In genomic region chr3:144703959-144704358, GRCm38 (mm10) we compare ENCODE assay signal across 17 mouse cellular contexts. TPM values are rescaled to one million over a fixed set of nuclear protein-coding genes. Genes with fewer than 3 reads are reported as not detected.
DNase-seq lines count a peak whose midpoint lies in the region; ATAC-seq and TF ChIP-seq lines count a peak whose summit lies in the region.
"Had no signal": no experiment of that assay in that cellular context is flagged by ENCODE, and none has a peak within 500 bp of the region (broad histone marks: within the 10 kb centered on the region; RNA-seq: fewer than 3 reads in every experiment).

No protein-coding gene starts in this region.

- peaks cover 99% of the 10 kb centered on the region for H3K79me2 ChIP-seq in macrophage (ENCODE audit: inconsistent target)

- no peaks in the 10 kb centered on the region for H3K9me3 ChIP-seq in liver, postnatal 0 days (ENCODE audit: low read length)
- H3K9me3 ChIP-seq in liver, embryonic 12.5 days (replicated peaks), result no peaks in the 10 kb centered on the region
- no peaks in the 10 kb centered on the region for H3K9me3 ChIP-seq in stomach, postnatal 0 days (ENCODE audit: control insufficient read depth, low read length)
- H3K9me3 ChIP-seq in midbrain, postnatal 0 days (ENCODE audit: low read length), result no peaks in the 10 kb centered on the region
- H3K9me3 ChIP-seq: forebrain, embryonic 12.5 days; hindbrain, embryonic 12.5 days; limb, embryonic 13.5 days; stomach, embryonic 15.5 days had no signal

- TF ChIP-seq POLR2A in bone marrow macrophage, adult 2 months (IDR thresholded peaks at IDR 0.05; ENCODE audit: borderline replicate concordance, low read depth, low read length), result no peak

- WGBS in liver, postnatal 0 days (ENCODE audit: insufficient replicate concordance), result 60% methylated on average over 6 of the region's 6 CpGs
- WGBS in liver, embryonic 12.5 days (ENCODE audit: insufficient replicate concordance), result 78% methylated on average over 6 of the region's 6 CpGs
- WGBS in macrophage (ENCODE audit: missing documents), result 10% methylated on average over 6 of the region's 6 CpGs
- WGBS in stomach, postnatal 0 days, result 51% methylated on average over 6 of the region's 6 CpGs
- 94% methylated on average over 6 of the region's 6 CpGs for WGBS in midbrain, postnatal 0 days

- H3K4me2 ChIP-seq in liver, postnatal 0 days (ENCODE audit: low read depth, low read length), result peak overlapping the region; percentile 44
- H3K4me2 ChIP-seq in liver, embryonic 12.5 days, result no peak overlapping the region
- H3K4me2 ChIP-seq in stomach, postnatal 0 days (replicated peaks; ENCODE audit: low read depth), result no peak overlapping the region
- H3K4me2 ChIP-seq in midbrain, postnatal 0 days (ENCODE audit: low read depth, low read length, poor library complexity, severe bottlenecking), result no peak overlapping the region
- H3K4me2 ChIP-seq: forebrain, embryonic 12.5 days; hindbrain, embryonic 12.5 days; limb, embryonic 13.5 days; stomach, embryonic 15.5 days had no signal

- no peak for DNase-seq in liver, postnatal 0 days
- no peak for DNase-seq in stomach, postnatal 0 days (ENCODE audit: low spot score)
- no peak for DNase-seq in left cerebral cortex, adult 8-10 months (ENCODE audit: low spot score in 2 of 2)
- no peak for DNase-seq in adrenal gland, postnatal 14 days
- DNase-seq in midbrain, postnatal 0 days (ENCODE audit: low spot score), result no peak
- DNase-seq: adrenal gland, postnatal 25 days; kidney, adult 11 months; kidney, postnatal 25 days; right cerebral cortex, postnatal 4 days; thymus, postnatal 25 days had no signal

- no peak for ATAC-seq in liver, postnatal 0 days
- no peak for ATAC-seq in liver, embryonic 12.5 days
- ATAC-seq in stomach, postnatal 0 days (ENCODE audit: low FRiP score, low TSS enrichment), result peak; percentile 63; the same call in 1 of the 2 replicates
- ATAC-seq in midbrain, postnatal 0 days (ENCODE audit: low FRiP score), result no peak

- no peak for TF ChIP-seq CTCF in liver, postnatal 0 days (IDR thresholded peaks at IDR 0.05; ENCODE audit: low read depth)
- no peak for TF ChIP-seq CTCF in bone marrow macrophage, adult 2 months (IDR thresholded peaks at IDR 0.05; ENCODE audit: low read depth, low read length)
- TF ChIP-seq CTCF in stomach, postnatal 0 days (IDR thresholded peaks at IDR 0.05; ENCODE audit: low read depth), result no peak
- no peak for TF ChIP-seq CTCF in midbrain, postnatal 0 days (IDR thresholded peaks at IDR 0.05)

- H3K27me3 ChIP-seq in liver, postnatal 0 days (ENCODE audit: insufficient read depth, low read length), result no peaks in the 10 kb centered on the region
- H3K27me3 ChIP-seq in liver, embryonic 12.5 days (replicated peaks), result no peaks in the 10 kb centered on the region
- no peaks in the 10 kb centered on the region for H3K27me3 ChIP-seq in stomach, postnatal 0 days (ENCODE audit: control insufficient read depth, insufficient read depth, low read length)
- H3K27me3 ChIP-seq in midbrain, postnatal 0 days (ENCODE audit: insufficient read depth, low read length), result no peaks in the 10 kb centered on the region
- H3K27me3 ChIP-seq: forebrain, embryonic 12.5 days; hindbrain, embryonic 12.5 days; limb, embryonic 13.5 days; stomach, embryonic 15.5 days had no signal

- peaks cover 50% of the 10 kb centered on the region for H3K36me3 ChIP-seq in liver, postnatal 0 days (replicated peaks; ENCODE audit: insufficient read depth, low read length)
- peaks cover 75% of the 10 kb centered on the region for H3K36me3 ChIP-seq in liver, embryonic 12.5 days
- H3K36me3 ChIP-seq in macrophage (ENCODE audit: inconsistent target), result peaks cover 40% of the 10 kb centered on the region
- H3K36me3 ChIP-seq in stomach, postnatal 0 days (ENCODE audit: control insufficient read depth, insufficient read depth, low read length), result peaks cover 8% of the 10 kb centered on the region; the same call in 1 of the 2 replicates
- H3K36me3 ChIP-seq in midbrain, postnatal 0 days (ENCODE audit: insufficient read depth, low read length), result peaks cover 12% of the 10 kb centered on the region

- TF ChIP-seq EP300 in liver, postnatal 0 days (IDR thresholded peaks at IDR 0.05; ENCODE audit: low read depth), result no peak
- TF ChIP-seq EP300 in stomach, postnatal 0 days (optimal IDR thresholded peaks at IDR 0.05), result no peak

- no peak overlapping the region for H3K4me3 ChIP-seq in liver, postnatal 0 days (ENCODE audit: low read depth, low read length)
- no peak overlapping the region for H3K4me3 ChIP-seq in liver, embryonic 12.5 days
- peak overlapping the region; percentile 46 for H3K4me3 ChIP-seq in bone marrow macrophage, adult 2 months (ENCODE audit: insufficient read depth, low read length)
- H3K4me3 ChIP-seq in macrophage (ENCODE audit: inconsistent target), result peak overlapping the region; percentile 16; the same call in 1 of the 2 replicates
- no peak overlapping the region for H3K4me3 ChIP-seq in stomach, postnatal 0 days (ENCODE audit: low read depth, low read length)
- H3K4me3 ChIP-seq in midbrain, postnatal 0 days (ENCODE audit: low read depth, low read length), result no peak overlapping the region
- H3K4me3 ChIP-seq: forebrain, embryonic 12.5 days; hindbrain, embryonic 12.5 days; limb, embryonic 13.5 days; stomach, embryonic 15.5 days had no signal

- H3K4me1 ChIP-seq in liver, postnatal 0 days (ENCODE audit: insufficient read depth), result peaks cover 1% of the 10 kb centered on the region; the same call in 1 of the 2 replicates
- peaks cover 8% of the 10 kb centered on the region for H3K4me1 ChIP-seq in liver, embryonic 12.5 days
- peaks cover 27% of the 10 kb centered on the region for H3K4me1 ChIP-seq in bone marrow macrophage, adult 2 months (ENCODE audit: control insufficient read depth, insufficient read depth, low read length)
- H3K4me1 ChIP-seq in stomach, postnatal 0 days (replicated peaks; ENCODE audit: control insufficient read depth, insufficient read depth), result no peaks in the 10 kb centered on the region
- H3K4me1 ChIP-seq in midbrain, postnatal 0 days (ENCODE audit: insufficient read depth, low read length), result no peaks in the 10 kb centered on the region
- H3K4me1 ChIP-seq: forebrain, embryonic 12.5 days; hindbrain, embryonic 12.5 days; limb, embryonic 13.5 days; stomach, embryonic 15.5 days had no signal

- H3K9ac ChIP-seq in liver, postnatal 0 days (replicated peaks), result peak overlapping the region; percentile 30; the same call in 1 of the 2 replicates
- H3K9ac ChIP-seq in liver, embryonic 12.5 days, result no peak overlapping the region
- H3K9ac ChIP-seq in stomach, postnatal 0 days (ENCODE audit: low read length), result no peak overlapping the region
- H3K9ac ChIP-seq in midbrain, postnatal 0 days (replicated peaks; ENCODE audit: low read length, poor library complexity, severe bottlenecking), result no peak overlapping the region
- H3K9ac ChIP-seq: forebrain, embryonic 12.5 days; hindbrain, embryonic 12.5 days; limb, embryonic 13.5 days; stomach, embryonic 15.5 days had no signal

- H3K27ac ChIP-seq in liver, postnatal 0 days (ENCODE audit: low read depth), result no peak overlapping the region
- no peak overlapping the region for H3K27ac ChIP-seq in liver, embryonic 12.5 days
- peak overlapping the region; percentile 66 for H3K27ac ChIP-seq in bone marrow macrophage, adult 2 months (ENCODE audit: insufficient read depth, low read depth, low read length)
- peak overlapping the region; percentile 50 for H3K27ac ChIP-seq in macrophage
- no peak overlapping the region for H3K27ac ChIP-seq in stomach, postnatal 0 days (replicated peaks)
- no peak overlapping the region for H3K27ac ChIP-seq in midbrain, postnatal 0 days (ENCODE audit: low read depth, low read length)
- H3K27ac ChIP-seq: forebrain, embryonic 12.5 days; hindbrain, embryonic 12.5 days; limb, embryonic 13.5 days; stomach, embryonic 15.5 days had no signal

RNA-seq across cellular contexts. Expression of gene Sh3glb1, which starts 16.2 kb away (rescaled TPM):
- polyA plus RNA-seq in liver, postnatal 0 days (2015; fragmentation: Nextera tagmentation; extraction: Ambion mirVana), result 84.8 and 91.2 TPM in 2 replicates
- polyA plus RNA-seq in liver, embryonic 12.5 days (2016; fragmentation: Nextera tagmentation; extraction: Ambion mirVana), result 88.6 and 88.7 TPM in 2 replicates
- polyA plus RNA-seq in bone marrow macrophage, adult 2 months (2012; ENCODE audit: insufficient read depth, insufficient read length, missing spikeins), result 346 and 350 TPM in 2 replicates
- total RNA-seq in macrophage (2018; cell fraction: chromatin; rRNA removed), result 100 to 1,000 TPM in 9 of 26 experiments, 10 to 100 TPM in 17; 50.8 to 138 (median 89.0) TPM
- 100 to 1,000 TPM; 324 to 512 (median 380) TPM for total RNA-seq in macrophage (2018; cell fraction: cytosol; rRNA removed)
- 100 to 1,000 TPM in 21 of 26 experiments, 10 to 100 TPM in 5; 77.4 to 176 (median 127) TPM for total RNA-seq in macrophage (2018; cell fraction: nucleus; rRNA removed)
- 204 to 482 TPM (median 327 TPM) in 3 replicates for polyA plus RNA-seq in macrophage (2018)
- polyA plus RNA-seq in stomach, postnatal 0 days (2015; fragmentation: Nextera tagmentation; extraction: Ambion mirVana), result 125 and 130 TPM in 2 replicates
- 10 to 100 TPM; 62.2 to 67.4 (median 64.3) TPM for total RNA-seq in left cerebral cortex, adult 8-10 months (2022)
- 266 and 290 TPM in 2 replicates for total RNA-seq in adrenal gland, postnatal 14 days (2021)
- total RNA-seq in midbrain, postnatal 0 days (2014; rRNA removed), result 96.5 and 111 TPM in 2 replicates
- polyA plus RNA-seq in midbrain, postnatal 0 days (2015; fragmentation: Nextera tagmentation; extraction: Ambion mirVana), result 109 and 130 TPM in 2 replicates

RNA-seq across cellular contexts. Expression of gene Clca3a1, which starts 56.8 kb away (rescaled TPM):
- 8.3 and 8.5 TPM in 2 replicates for polyA plus RNA-seq in liver, postnatal 0 days (2015; fragmentation: Nextera tagmentation; extraction: Ambion mirVana)
- 3.0 and 3.3 TPM in 2 replicates for polyA plus RNA-seq in liver, embryonic 12.5 days (2016; fragmentation: Nextera tagmentation; extraction: Ambion mirVana)
- polyA plus RNA-seq in bone marrow macrophage, adult 2 months (2012; ENCODE audit: insufficient read depth, insufficient read length, missing spikeins), result not detected in 2 replicates
- total RNA-seq in macrophage (2018; cell fraction: chromatin; rRNA removed), result 1 to 10 TPM in 1 of 26 experiments, under 1 TPM in 1, not detected in 24; 0.25 to 2.1 TPM
- under 1 TPM in 3 of 26 experiments, not detected in 23; 0.03 to 0.07 (median 0.05) TPM for total RNA-seq in macrophage (2018; cell fraction: cytosol; rRNA removed)
- total RNA-seq in macrophage (2018; cell fraction: nucleus; rRNA removed), result under 1 TPM in 6 of 26 experiments, not detected in 20; 0.15 to 0.39 (median 0.31) TPM
- not detected in 3 replicates for polyA plus RNA-seq in macrophage (2018)
- 0.70 and 0.82 TPM in 2 replicates for polyA plus RNA-seq in stomach, postnatal 0 days (2015; fragmentation: Nextera tagmentation; extraction: Ambion mirVana)
- total RNA-seq in left cerebral cortex, adult 8-10 months (2022), result under 1 TPM in 3 of 4 experiments, not detected in 1; 0.09 to 0.39 (median 0.35) TPM
- 8.4 and 8.9 TPM in 2 replicates for total RNA-seq in adrenal gland, postnatal 14 days (2021)
- 0.27 and 0.52 TPM in 2 replicates for total RNA-seq in midbrain, postnatal 0 days (2014; rRNA removed)
- polyA plus RNA-seq in midbrain, postnatal 0 days (2015; fragmentation: Nextera tagmentation; extraction: Ambion mirVana), result 1.0 and 1.4 TPM in 2 replicates

Comparison
In these comparisons a context has a peak if more than half of its experiments do, and no peak if none do; other contexts are left out.
1. H3K27ac ChIP-seq: peak in bone marrow macrophage, adult 2 months (single experiment) and macrophage (single experiment); none in liver, postnatal 0 days (single experiment), liver, embryonic 12.5 days (single experiment), stomach, postnatal 0 days (single experiment) and midbrain, postnatal 0 days (single experiment).
2. H3K4me3 ChIP-seq: peak in bone marrow macrophage, adult 2 months (single experiment) and macrophage (single experiment); none in liver, postnatal 0 days (single experiment), liver, embryonic 12.5 days (single experiment), stomach, postnatal 0 days (single experiment) and midbrain, postnatal 0 days (single experiment).